Mouse (Mus musculus) midbrain, embryonic 10.5 days (tissue): ENCODE measurements at regions not wholly inside any gene's neighbourhood (a gene's known extent, or its start where the extent isn't known, plus 50 kb on each side); places are given as distances from the start of the nearest gene placed in this dataset.

Experiments
- DNase-seq: peaks from one replicate; pipeline ENCODE4 v3.0.0-alpha.2; 2017; ENCODE audit warnings: low spot score
- H3K27ac ChIP-seq: fragments of 300-500 bp; sonication (generic); replicated peaks from 2 replicates; pipeline ENCODE4 v1.5.1; 2016; ENCODE audit warnings: mild to moderate bottlenecking
- H3K27me3 ChIP-seq: fragments of 300-500 bp; sonication (generic); 2 replicates; pipeline ENCODE4 v1.6.1; 2016; ENCODE audit warnings: low read depth, mild to moderate bottlenecking; ENCODE audit not compliant: poor library complexity, severe bottlenecking
- H3K36me3 ChIP-seq: fragments of 300-500 bp; sonication (generic); 2 replicates; pipeline ENCODE4 v1.6.1; 2016; ENCODE audit warnings: mild to moderate bottlenecking, moderate library complexity
- H3K4me1 ChIP-seq: fragments of 300-500 bp; sonication (generic); 2 replicates; pipeline ENCODE4 v1.6.1; 2016
- H3K4me3 ChIP-seq: fragments of 300-500 bp; sonication (generic); 2 replicates; pipeline ENCODE4 v1.5.1; 2016; ENCODE audit warnings: mild to moderate bottlenecking, moderate library complexity
- H3K9me3 ChIP-seq: fragments of 300-500 bp; sonication (generic); replicated peaks from 2 replicates; pipeline ENCODE4 v1.6.1; 2016; ENCODE audit warnings: mild to moderate bottlenecking
- WGBS: fragments of 180-500 bp; shearing (Covaris S2); methylation state at CpG from one replicate; pipeline ENCODE4 v1.1.7; 2016; 5-methylcytosine and 5-hydroxymethylcytosine counted together

- no peak overlapping the region for H3K27ac ChIP-seq
- no peaks in the 10 kb centered on the region for H3K4me1 ChIP-seq
- 74% methylated on average over 2 of the region's 2 CpGs for WGBS
- no peak overlapping the region for H3K4me3 ChIP-seq
- H3K27me3 ChIP-seq = no peaks in the 10 kb centered on the region
- DNase-seq = no peak
- no peaks in the 10 kb centered on the region for H3K9me3 ChIP-seq
- H3K36me3 ChIP-seq = no peaks in the 10 kb centered on the region
Observed at GRCm38 (mm10) chr4:56284490-56284889, 455.4 kb upstream of the Gm26657 start.

GRCm38 (mm10) chr4:56275836-56276235 is 464.0 kb upstream of the Gm26657 start:
- H3K4me1 ChIP-seq = no peaks in the 10 kb centered on the region
- H3K4me3 ChIP-seq = no peak overlapping the region
- 92% methylated on average over 3 of the region's 3 CpGs for WGBS

GRCm38 (mm10) chr4:56271390-56271789 is 468.5 kb upstream of the Gm26657 start:
- Histone ChIP-seq H3K27me3 (no peaks in the 10 kb centered on the region), H3K27ac (no peak overlapping the region), H3K4me1 (no peaks in the 10 kb centered on the region), H3K9me3 (no peaks in the 10 kb centered on the region), H3K4me3 (no peak overlapping the region), H3K36me3 (no peaks in the 10 kb centered on the region)
- 92% methylated on average over 4 of the region's 4 CpGs for WGBS
- DNase-seq = no peak

More at GRCm38 (mm10) chr4:56275836-56276235, 464.0 kb upstream of the Gm26657 start:
- Histone ChIP-seq H3K27ac (no peak overlapping the region), H3K9me3 (no peaks in the 10 kb centered on the region), H3K27me3 (no peaks in the 10 kb centered on the region), H3K36me3 (no peaks in the 10 kb centered on the region)
- no peak for DNase-seq

- Histone ChIP-seq H3K27ac (no peak overlapping the region), H3K36me3 (no peaks in the 10 kb centered on the region), H3K4me1 (no peaks in the 10 kb centered on the region), H3K4me3 (no peak overlapping the region), H3K9me3 (no peaks in the 10 kb centered on the region), H3K27me3 (no peaks in the 10 kb centered on the region)
- no peak for DNase-seq
- WGBS = 90% methylated on average over 4 of the region's 4 CpGs
Observed at GRCm38 (mm10) chr4:56264626-56265025, 475.2 kb upstream of the Gm26657 start.

GRCm38 (mm10) chr4:56263822-56264221 is 476.0 kb upstream of the Gm26657 start:
- Histone ChIP-seq H3K27me3 (no peaks in the 10 kb centered on the region), H3K36me3 (no peaks in the 10 kb centered on the region), H3K9me3 (no peaks in the 10 kb centered on the region), H3K4me3 (no peak overlapping the region), H3K27ac (no peak overlapping the region), H3K4me1 (no peaks in the 10 kb centered on the region)
- no peak for DNase-seq

GRCm38 (mm10) chr4:56262589-56262988 is 477.3 kb upstream of the Gm26657 start:
- H3K4me1 ChIP-seq = no peaks in the 10 kb centered on the region
- DNase-seq = no peak
- no peaks in the 10 kb centered on the region for H3K27me3 ChIP-seq
- H3K9me3 ChIP-seq = no peaks in the 10 kb centered on the region
- no peak overlapping the region for H3K4me3 ChIP-seq
- WGBS = 78% methylated on average over 1 of the region's 1 CpGs
- H3K27ac ChIP-seq = no peak overlapping the region
- no peaks in the 10 kb centered on the region for H3K36me3 ChIP-seq

GRCm38 (mm10) chr4:56261992-56262391 is 477.9 kb upstream of the Gm26657 start:
- no peaks in the 10 kb centered on the region for H3K27me3 ChIP-seq
- H3K36me3 ChIP-seq = no peaks in the 10 kb centered on the region
- whole genome bisulfite sequencing = 90% methylated on average over 5 of the region's 5 CpGs
- no peak for DNase-seq
- no peaks in the 10 kb centered on the region for H3K9me3 ChIP-seq
- no peak overlapping the region for H3K27ac ChIP-seq
- H3K4me1 ChIP-seq = no peaks in the 10 kb centered on the region
- no peak overlapping the region for H3K4me3 ChIP-seq

GRCm38 (mm10) chr4:56252375-56252774 is 487.5 kb upstream of the Gm26657 start:
- Histone ChIP-seq H3K27me3 (no peaks in the 10 kb centered on the region), H3K4me3 (no peak overlapping the region), H3K9me3 (no peaks in the 10 kb centered on the region), H3K4me1 (no peaks in the 10 kb centered on the region), H3K27ac (no peak overlapping the region), H3K36me3 (no peaks in the 10 kb centered on the region)
- DNase-seq = no peak
- WGBS = 54% methylated on average over 1 of the region's 1 CpGs

GRCm38 (mm10) chr4:56251766-56252165 is 488.1 kb upstream of the Gm26657 start:
- H3K27ac ChIP-seq = no peak overlapping the region
- WGBS = 90% methylated on average over 2 of the region's 2 CpGs
- H3K4me1 ChIP-seq = no peaks in the 10 kb centered on the region
- no peaks in the 10 kb centered on the region for H3K36me3 ChIP-seq
- H3K9me3 ChIP-seq = no peaks in the 10 kb centered on the region
- no peak for DNase-seq
- H3K27me3 ChIP-seq = no peaks in the 10 kb centered on the region
- no peak overlapping the region for H3K4me3 ChIP-seq

GRCm38 (mm10) chr4:56250611-56251010 is 489.3 kb upstream of the Gm26657 start:
- DNase-seq = no peak
- Histone ChIP-seq H3K4me3 (no peak overlapping the region), H3K4me1 (no peaks in the 10 kb centered on the region), H3K36me3 (no peaks in the 10 kb centered on the region), H3K9me3 (no peaks in the 10 kb centered on the region), H3K27me3 (no peaks in the 10 kb centered on the region), H3K27ac (no peak overlapping the region)
- WGBS = 95% methylated on average over 2 of the region's 2 CpGs

GRCm38 (mm10) chr4:56243863-56244262 is 496.0 kb upstream of the Gm26657 start:
- 87% methylated on average over 6 of the region's 6 CpGs for WGBS
- Histone ChIP-seq H3K9me3 (no peaks in the 10 kb centered on the region), H3K27me3 (no peaks in the 10 kb centered on the region), H3K4me3 (no peak overlapping the region), H3K4me1 (no peaks in the 10 kb centered on the region), H3K27ac (no peak overlapping the region), H3K36me3 (no peaks in the 10 kb centered on the region)
- no peak for DNase-seq

GRCm38 (mm10) chr4:56238496-56239488 is 501.1 kb upstream of the Gm26657 start:
- Histone ChIP-seq H3K4me3 (no peak overlapping the region), H3K36me3 (no peaks in the 10 kb centered on the region), H3K27me3 (no peaks in the 10 kb centered on the region), H3K27ac (no peak overlapping the region), H3K9me3 (no peaks in the 10 kb centered on the region), H3K4me1 (no peaks in the 10 kb centered on the region)
- 85% methylated on average over 4 of the region's 4 CpGs for WGBS
- no peak for DNase-seq

- WGBS = 88% methylated on average over 7 of the region's 7 CpGs
Observed at GRCm38 (mm10) chr4:56231414-56231813, 508.5 kb upstream of the Gm26657 start.

More at GRCm38 (mm10) chr4:56231414-56231813, 508.5 kb upstream of the Gm26657 start:
- DNase-seq = no peak
- Histone ChIP-seq H3K4me3 (no peak overlapping the region), H3K27ac (no peak overlapping the region), H3K27me3 (no peaks in the 10 kb centered on the region), H3K4me1 (no peaks in the 10 kb centered on the region), H3K36me3 (no peaks in the 10 kb centered on the region), H3K9me3 (no peaks in the 10 kb centered on the region)
